Mouse (Mus musculus) heart, postnatal 0 days (tissue): Measurements from ENCODE around the gene Rtp2. TPM values are rescaled to one million over a fixed set of nuclear protein-coding genes. Genes with fewer than 3 reads are reported as not detected.

Source experiments
- ATAC-seq: fragments of 200-750 bp; cut with Nextera tagmentation; 2 replicates; pipeline ENCODE4 v1.8.0; 2017; ENCODE audit warnings: low read depth, moderate number of reproducible peaks, moderate library complexity; ENCODE audit not compliant: insufficient read depth
- DNase-seq: peaks from one replicate; pipeline ENCODE4 v3.0.0-alpha.2; 2016; ENCODE audit warnings: low spot score
- H3K27ac ChIP-seq: fragments of 300-500 bp; sonication (generic); 2 replicates; pipeline ENCODE4 v1.5.1; 2014; ENCODE audit warnings: low read depth, mild to moderate bottlenecking
- H3K27me3 ChIP-seq: fragments of 300-500 bp; sonication (generic); 2 replicates; pipeline ENCODE4 v1.6.1; 2014; ENCODE audit warnings: low read length, mixed read lengths; ENCODE audit not compliant: control insufficient read depth, insufficient read depth
- H3K36me3 ChIP-seq: fragments of 300-500 bp; sonication (generic); replicated peaks from 2 replicates; pipeline ENCODE4 v1.6.1; 2014; ENCODE audit warnings: low read length, mixed read lengths; ENCODE audit not compliant: control insufficient read depth, insufficient read depth
- H3K4me1 ChIP-seq: fragments of 300-500 bp; sonication (generic); 2 replicates; pipeline ENCODE4 v1.6.1; 2014; ENCODE audit warnings: antibody characterized with exemption; ENCODE audit not compliant: control insufficient read depth, insufficient read depth
- H3K4me2 ChIP-seq: fragments of 300-500 bp; sonication (generic); 2 replicates; pipeline ENCODE4 v1.6.1; 2014; ENCODE audit warnings: low read depth, mild to moderate bottlenecking, low read length, moderate library complexity
- H3K4me3 ChIP-seq: fragments of 300-500 bp; sonication (generic); 2 replicates; pipeline ENCODE4 v1.5.1; 2014; ENCODE audit warnings: low read depth, low read length
- H3K9ac ChIP-seq: fragments of 300-500 bp; sonication (generic); replicated peaks from 2 replicates; pipeline ENCODE4 v1.6.1; 2014; ENCODE audit warnings: low read depth, low read length, mixed read lengths
- H3K9me3 ChIP-seq: fragments of 300-500 bp; sonication (generic); replicated peaks from 2 replicates; pipeline ENCODE4 v1.6.1; 2016; ENCODE audit warnings: low read length; ENCODE audit not compliant: control insufficient read depth
- CTCF ChIP-seq: IDR thresholded peaks from 2 replicates; pipeline ENCODE4 v1.5.1; 2016; ENCODE audit warnings: antibody characterized with exemption, control low read depth, low read depth
- EP300 ChIP-seq: IDR thresholded peaks from 2 replicates; pipeline ENCODE4 v1.6.1; 2016; ENCODE audit warnings: antibody characterized with exemption, low read depth
- WGBS: fragments of 180-500 bp; shearing (Covaris S2); extraction: QIAGEN DNeasy Blood & Tissue Kit; methylation state at CpG from one replicate; pipeline ENCODE4 v1.1.7; 2014; 5-methylcytosine and 5-hydroxymethylcytosine counted together
- polyA plus RNA-seq: library from polyadenylated mRNA; unstranded; fragments of >200 nt; fragmentation: Nextera tagmentation; extraction: Ambion mirVana; gene quantifications from 2 replicates; pipeline ENCODE4 v1.2.1, GENCODE M21; 2015
- total RNA-seq: library from RNA; depleted of rRNA; stranded (reverse); fragments of >200 nt; gene quantifications from 2 replicates; pipeline ENCODE4 v1.2.3, GENCODE M21; 2014; ENCODE audit warnings: low replicate concordance

Rtp2 gene
- total and polyA plus RNA-seq, 2 experiments from 2014 or later, result not detected

DNA sequence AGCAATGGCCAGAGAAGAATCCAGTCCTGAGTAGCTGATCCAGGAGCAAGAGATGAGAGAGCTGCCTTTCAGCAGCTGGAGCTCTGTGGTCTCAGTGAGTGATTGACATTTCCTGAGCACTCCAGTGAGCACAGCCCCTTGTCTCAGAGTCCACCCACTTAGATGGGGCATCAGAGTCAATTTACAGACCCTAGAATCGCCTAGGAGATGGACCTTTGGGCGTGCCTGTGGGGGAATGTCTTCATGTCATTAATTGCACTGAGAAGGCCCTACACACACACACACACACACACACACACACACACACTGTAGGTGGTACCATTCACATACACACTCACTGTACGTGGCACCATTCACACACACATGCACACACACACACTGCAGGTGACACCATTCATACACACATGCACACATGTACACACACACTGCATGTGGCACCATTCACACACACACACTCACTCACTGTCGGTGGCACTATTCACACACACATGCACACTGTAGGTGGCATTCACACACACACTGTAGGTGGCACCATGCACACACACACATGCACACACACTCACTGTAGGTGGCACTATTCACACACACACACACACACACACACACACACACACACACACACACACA, 20.0 kb upstream of the Rtp2 start:
- H3K4me3 ChIP-seq, result no peak overlapping the region
- H3K4me1 ChIP-seq, result no peaks in the 10 kb centered on the region
- DNase-seq (no peak), ATAC-seq (no peak; the same call in 1 of the 2 replicates)
- H3K9me3 ChIP-seq, result no peaks in the 10 kb centered on the region
- 71% methylated on average over 4 of the region's 4 CpGs for WGBS
- H3K4me2 ChIP-seq, result no peak overlapping the region
- H3K27ac ChIP-seq, result no peak overlapping the region
- H3K27me3 ChIP-seq, result no peaks in the 10 kb centered on the region
- TF ChIP-seq CTCF (no peak), EP300 (no peak)
- H3K9ac ChIP-seq, result no peak overlapping the region
- H3K36me3 ChIP-seq, result no peaks in the 10 kb centered on the region

DNA sequence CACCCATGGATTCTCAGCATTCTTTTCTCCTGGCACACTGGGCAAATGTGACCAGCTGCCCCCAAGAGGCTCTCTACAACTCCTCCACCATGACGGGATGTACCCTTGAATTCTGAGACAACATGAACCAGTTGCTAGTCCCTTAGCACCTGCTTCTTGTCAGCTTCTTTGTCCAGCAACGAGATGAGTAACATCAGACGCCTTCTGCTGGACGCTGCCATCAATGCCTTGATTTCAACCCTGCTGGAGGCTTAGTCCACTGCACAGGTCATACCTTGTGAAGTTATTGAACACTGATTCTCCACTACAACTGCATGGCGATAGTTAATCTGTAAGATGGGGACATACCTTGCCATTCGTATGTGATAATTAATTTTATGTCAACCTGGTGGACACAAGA, 15.5 kb upstream of the Rtp2 start:
- no peaks in the 10 kb centered on the region for H3K4me1 ChIP-seq
- H3K27ac ChIP-seq, result no peak overlapping the region
- H3K4me3 ChIP-seq, result no peak overlapping the region
- DNase-seq, result no peak
- H3K9ac ChIP-seq, result no peak overlapping the region
- no peak overlapping the region for H3K4me2 ChIP-seq
- WGBS, result 84% methylated on average over 6 of the region's 6 CpGs
- H3K9me3 ChIP-seq, result no peaks in the 10 kb centered on the region
- H3K27me3 ChIP-seq, result no peaks in the 10 kb centered on the region
- TF ChIP-seq EP300 (no peak), CTCF (no peak)
- no peaks in the 10 kb centered on the region for H3K36me3 ChIP-seq
- ATAC-seq, result no peak

- ATAC-seq (no peak), DNase-seq (no peak)
- TF ChIP-seq CTCF (no peak), EP300 (no peak)
- no peak overlapping the region for H3K9ac ChIP-seq
- WGBS, result 12% methylated on average over 3 of the region's 3 CpGs
- no peaks in the 10 kb centered on the region for H3K36me3 ChIP-seq
- H3K4me1 ChIP-seq, result no peaks in the 10 kb centered on the region
- H3K27ac ChIP-seq, result no peak overlapping the region
- no peaks in the 10 kb centered on the region for H3K27me3 ChIP-seq
- H3K9me3 ChIP-seq, result no peaks in the 10 kb centered on the region
- H3K4me2 ChIP-seq, result no peak overlapping the region
- H3K4me3 ChIP-seq, result no peak overlapping the region
Observed at GRCm38 (mm10) chr16:23944801-23945200, 12.6 kb upstream of the Rtp2 start.

- DNase-seq (no peak), ATAC-seq (no peak)
- Histone ChIP-seq H3K9ac (no peak overlapping the region), H3K4me3 (no peak overlapping the region), H3K9me3 (no peaks in the 10 kb centered on the region), H3K4me1 (no peaks in the 10 kb centered on the region), H3K4me2 (no peak overlapping the region), H3K36me3 (no peaks in the 10 kb centered on the region), H3K27me3 (peaks cover 8% of the 10 kb centered on the region; the same call in 1 of the 2 replicates), H3K27ac (no peak overlapping the region)
- WGBS, result 65% methylated on average over 2 of the region's 2 CpGs
- TF ChIP-seq CTCF (no peak), EP300 (no peak)
Observed at GRCm38 (mm10) chr16:23934397-23934796, 2.2 kb upstream of the Rtp2 start.

GRCm38 (mm10) chr16:23931275-23931674, 919 bp downstream of the Rtp2 start:
- TF ChIP-seq CTCF (no peak), EP300 (no peak)
- H3K9me3 ChIP-seq, result no peaks in the 10 kb centered on the region
- H3K27me3 ChIP-seq, result peaks cover 8% of the 10 kb centered on the region; the same call in 1 of the 2 replicates
- ATAC-seq, result no peak
- no peaks in the 10 kb centered on the region for H3K36me3 ChIP-seq
- no peak overlapping the region for H3K27ac ChIP-seq
- peak overlapping the region; percentile 10; the same call in 1 of the 2 replicates for H3K4me3 ChIP-seq
- peak overlapping the region; percentile 46; the same call in 1 of the 2 replicates for H3K4me2 ChIP-seq
- H3K9ac ChIP-seq, result no peak overlapping the region
- WGBS, result 30% methylated on average over 18 of the region's 18 CpGs
- H3K4me1 ChIP-seq, result no peaks in the 10 kb centered on the region
- DNase-seq, result no peak
